20 mouse cellular contexts compared by ENCODE assay signal in genomic region chr9:111103893-111104292, GRCm38 (mm10).
"Had no signal": no experiment of that assay in that cellular context is flagged by ENCODE, and none has a peak within 500 bp of the region (broad histone marks: within the 10 kb centered on the region; RNA-seq: fewer than 3 reads in every experiment).

No protein-coding gene starts in this region.

- H3K9me3 ChIP-seq: liver, embryonic 12.5 days; midbrain, embryonic 10.5 days; midbrain, embryonic 12.5 days; neural tube, embryonic 13.5 days; neural tube, embryonic 15.5 days had no signal

- ATAC-seq: liver, embryonic 12.5 days; midbrain, embryonic 16.5 days had no signal

- H3K36me3 ChIP-seq: liver, embryonic 12.5 days; midbrain, embryonic 10.5 days; midbrain, embryonic 12.5 days; neural tube, embryonic 13.5 days; neural tube, embryonic 15.5 days had no signal

- H3K4me2 ChIP-seq: liver, embryonic 12.5 days; lung, embryonic 14.5 days; midbrain, embryonic 12.5 days; neural tube, embryonic 13.5 days; neural tube, embryonic 15.5 days had no signal

- H3K4me3 ChIP-seq: liver, embryonic 12.5 days; midbrain, embryonic 10.5 days; midbrain, embryonic 12.5 days; myocyte; neural tube, embryonic 13.5 days; neural tube, embryonic 15.5 days had no signal

- H3K9ac ChIP-seq: liver, embryonic 12.5 days; liver, embryonic 14.5 days; lung, embryonic 14.5 days; midbrain, embryonic 12.5 days; neural tube, embryonic 13.5 days; neural tube, embryonic 15.5 days had no signal

- H3K27ac ChIP-seq: liver, embryonic 12.5 days; liver, embryonic 14.5 days; midbrain, embryonic 10.5 days; midbrain, embryonic 12.5 days; neural tube, embryonic 13.5 days; neural tube, embryonic 15.5 days had no signal

- DNase-seq: lung, adult 18-20 months; lung, embryonic 14.5 days; lung, postnatal 10 days; lung, postnatal 4 days; midbrain, embryonic 14.5 days; retina, postnatal 1 day; right cerebral cortex, adult 18-20 months; right cerebral cortex, postnatal 25 days; right cerebral cortex, postnatal 4 days; spleen, adult 18-20 months; thymus, postnatal 14 days; thymus, postnatal 36 days had no signal

- H3K4me1 ChIP-seq: liver, embryonic 12.5 days; midbrain, embryonic 10.5 days; midbrain, embryonic 12.5 days; neural tube, embryonic 13.5 days; neural tube, embryonic 15.5 days had no signal

- H3K27me3 ChIP-seq: liver, embryonic 12.5 days; midbrain, embryonic 12.5 days; neural tube, embryonic 13.5 days; neural tube, embryonic 15.5 days had no signal
